Mouse (Mus musculus): ENCODE results near the gene Olfr740. TPM values are rescaled to one million over a fixed set of nuclear protein-coding genes. Genes with fewer than 3 reads are reported as not detected.

Olfr740 gene
- polyA plus RNA-seq (2014; fragmentation: Illumina TruSeq; extraction: RNeasy Lipid Tissue Mini Kit (QIAGEN cat#74804); ENCODE audit: low read depth, low replicate concordance): not detected

DNA sequence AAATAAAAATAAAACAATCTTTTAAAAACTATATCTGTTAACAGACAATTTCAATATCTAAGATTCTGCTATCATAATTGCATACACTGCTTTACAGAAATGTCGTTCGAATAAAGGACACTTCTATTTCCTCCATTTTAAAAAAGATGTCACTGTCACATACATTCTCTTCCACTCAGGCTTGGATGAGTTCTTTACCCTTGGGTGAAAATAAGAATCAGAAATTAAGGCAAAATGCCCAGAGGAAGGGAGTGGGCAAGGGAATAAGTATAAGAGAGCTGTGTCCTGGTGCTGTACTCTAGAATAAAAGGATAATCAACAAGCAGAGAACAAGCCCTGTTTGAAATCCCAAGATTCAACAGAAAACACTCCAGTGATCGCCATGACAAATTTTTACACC lies at the start of gene Olfr740:
Gene Olfr740, plus strand, starts transcription at position 301 of the 400 bp plus-strand sequence.

DNA sequence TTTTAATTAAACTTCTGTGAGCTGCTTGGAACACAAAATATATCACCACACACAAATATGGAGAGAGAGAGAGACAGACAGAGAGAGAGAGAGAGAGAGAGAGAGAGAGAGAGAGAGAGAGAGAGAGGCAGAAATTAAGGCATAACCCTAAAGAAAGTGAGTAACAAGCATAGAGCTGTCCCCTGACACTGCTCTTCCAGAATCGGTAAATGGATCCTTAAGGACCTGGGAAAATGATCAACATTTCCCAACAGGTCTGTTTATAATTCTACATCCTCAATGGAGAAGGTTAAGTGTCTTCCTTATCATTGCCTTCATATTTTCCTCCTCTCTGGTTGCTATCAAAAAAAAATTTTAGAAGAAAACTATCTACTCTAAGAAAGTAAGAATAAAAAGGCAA lies 38.1 kb upstream of the Olfr740 start, which contains the start of gene Olfr738:
Gene Olfr738, plus strand, starts transcription at position 301 of the 400 bp plus-strand sequence.

DNA sequence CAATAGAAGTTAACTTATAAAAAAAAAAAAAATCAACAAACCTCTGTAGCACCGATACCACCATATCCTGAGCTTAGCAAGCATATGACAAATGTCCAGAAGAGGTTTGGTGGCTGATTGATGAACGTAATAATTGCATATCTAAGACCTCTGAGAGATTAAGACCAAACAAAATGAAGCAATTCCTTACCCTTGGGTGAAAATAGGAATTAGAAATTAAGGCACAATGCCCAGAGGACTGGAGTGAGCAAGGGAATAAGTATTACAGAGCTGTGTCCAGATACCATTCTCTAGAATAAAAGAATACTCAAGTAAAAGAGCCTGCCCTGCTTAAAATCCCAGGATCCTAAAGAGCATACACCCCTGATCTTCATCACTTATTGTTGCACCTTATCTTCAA lies 27.0 kb upstream of the Olfr740 start, which contains the start of gene Olfr739:
Gene Olfr739, plus strand, starts transcription at position 301 of the 400 bp plus-strand sequence.

DNA sequence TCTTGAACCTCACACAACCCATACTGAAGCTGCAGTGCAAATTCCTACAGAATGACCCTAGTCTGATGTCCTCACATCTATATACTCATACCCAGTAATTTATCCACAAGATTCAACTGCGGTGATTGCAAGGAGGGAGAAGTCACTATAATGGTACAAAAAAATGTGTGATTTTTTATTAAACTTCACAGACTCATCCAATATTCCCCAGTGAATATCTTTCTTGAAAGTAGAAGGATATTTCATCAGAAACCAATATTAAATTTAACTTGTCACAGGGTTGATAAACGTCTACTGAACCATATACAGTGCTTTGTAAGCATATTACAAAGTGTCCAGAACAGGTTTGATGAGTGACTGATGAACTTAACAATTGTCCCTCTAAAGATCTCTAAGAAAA lies 27.1 kb downstream of the Olfr740 start, which contains the start of gene Olfr741:
Gene Olfr741, plus strand, starts transcription at position 301 of the 400 bp plus-strand sequence.

DNA sequence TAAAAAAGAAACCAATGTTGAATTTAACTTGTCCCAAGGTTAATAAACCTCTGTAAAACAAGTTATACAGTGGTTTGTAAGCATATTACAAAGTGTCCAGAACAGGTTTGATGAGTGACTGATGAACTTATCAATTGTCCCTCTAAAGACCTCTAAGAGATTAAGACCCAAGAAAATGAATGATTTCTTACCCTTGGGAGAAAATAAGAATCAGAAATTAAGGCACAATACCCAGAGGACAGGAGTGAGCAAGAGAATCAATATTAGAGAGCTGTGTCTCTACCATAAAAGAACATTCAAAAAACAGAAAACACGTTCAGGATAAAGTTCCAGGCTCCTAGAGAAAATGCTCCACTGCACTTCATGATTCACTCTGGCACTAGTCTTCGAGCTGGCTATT lies 58.0 kb downstream of the Olfr740 start, which contains the start of gene Olfr742:
Gene Olfr742, plus strand, starts transcription at position 301 of the 400 bp plus-strand sequence.

Other genes with a start within 250 kb of the Olfr740 start
- gene Olfr731, start 203.7 kb upstream of the Olfr740 start, polyA plus RNA-seq (2014; fragmentation: Illumina TruSeq; extraction: RNeasy Lipid Tissue Mini Kit (QIAGEN cat#74804); ENCODE audit: low read depth, low replicate concordance): not detected
- not detected for gene Olfr732, start 161.3 kb upstream of the Olfr740 start, polyA plus RNA-seq (2014; fragmentation: Illumina TruSeq; extraction: RNeasy Lipid Tissue Mini Kit (QIAGEN cat#74804); ENCODE audit: low read depth, low replicate concordance)
- gene Olfr733, start 144.0 kb upstream of the Olfr740 start, polyA plus RNA-seq (2014; fragmentation: Illumina TruSeq; extraction: RNeasy Lipid Tissue Mini Kit (QIAGEN cat#74804); ENCODE audit: low read depth, low replicate concordance): not detected
- gene Olfr734, start 118.8 kb upstream of the Olfr740 start, polyA plus RNA-seq (2014; fragmentation: Illumina TruSeq; extraction: RNeasy Lipid Tissue Mini Kit (QIAGEN cat#74804); ENCODE audit: low read depth, low replicate concordance): not detected
- gene Olfr735, start 96.7 kb upstream of the Olfr740 start, polyA plus RNA-seq (2014; fragmentation: Illumina TruSeq; extraction: RNeasy Lipid Tissue Mini Kit (QIAGEN cat#74804); ENCODE audit: low read depth, low replicate concordance): not detected
- 0.24 TPM for gene Tlr11, start 87.6 kb upstream of the Olfr740 start, polyA plus RNA-seq (2014; fragmentation: Illumina TruSeq; extraction: RNeasy Lipid Tissue Mini Kit (QIAGEN cat#74804); ENCODE audit: low read depth, low replicate concordance)
- gene Olfr736, start 64.4 kb upstream of the Olfr740 start, polyA plus RNA-seq (2014; fragmentation: Illumina TruSeq; extraction: RNeasy Lipid Tissue Mini Kit (QIAGEN cat#74804); ENCODE audit: low read depth, low replicate concordance): not detected
- gene Olfr738, start 38.0 kb upstream of the Olfr740 start, polyA plus RNA-seq (2014; fragmentation: Illumina TruSeq; extraction: RNeasy Lipid Tissue Mini Kit (QIAGEN cat#74804); ENCODE audit: low read depth, low replicate concordance): not detected
- not detected for gene Olfr739, start 26.9 kb upstream of the Olfr740 start, polyA plus RNA-seq (2014; fragmentation: Illumina TruSeq; extraction: RNeasy Lipid Tissue Mini Kit (QIAGEN cat#74804); ENCODE audit: low read depth, low replicate concordance)
- not detected for gene Olfr741, start 27.2 kb downstream of the Olfr740 start, polyA plus RNA-seq (2014; fragmentation: Illumina TruSeq; extraction: RNeasy Lipid Tissue Mini Kit (QIAGEN cat#74804); ENCODE audit: low read depth, low replicate concordance)
- gene Olfr742, start 58.1 kb downstream of the Olfr740 start, polyA plus RNA-seq (2014; fragmentation: Illumina TruSeq; extraction: RNeasy Lipid Tissue Mini Kit (QIAGEN cat#74804); ENCODE audit: low read depth, low replicate concordance): not detected
- not detected for gene Olfr743, start 76.3 kb downstream of the Olfr740 start, polyA plus RNA-seq (2014; fragmentation: Illumina TruSeq; extraction: RNeasy Lipid Tissue Mini Kit (QIAGEN cat#74804); ENCODE audit: low read depth, low replicate concordance)
- not detected for gene Olfr744, start 169.3 kb downstream of the Olfr740 start, polyA plus RNA-seq (2014; fragmentation: Illumina TruSeq; extraction: RNeasy Lipid Tissue Mini Kit (QIAGEN cat#74804); ENCODE audit: low read depth, low replicate concordance)
- not detected for gene Olfr745, start 193.8 kb downstream of the Olfr740 start, polyA plus RNA-seq (2014; fragmentation: Illumina TruSeq; extraction: RNeasy Lipid Tissue Mini Kit (QIAGEN cat#74804); ENCODE audit: low read depth, low replicate concordance)
- gene Olfr746, start 201.5 kb downstream of the Olfr740 start, polyA plus RNA-seq (2014; fragmentation: Illumina TruSeq; extraction: RNeasy Lipid Tissue Mini Kit (QIAGEN cat#74804); ENCODE audit: low read depth, low replicate concordance): not detected
- gene Olfr747, start 247.7 kb downstream of the Olfr740 start, polyA plus RNA-seq (2014; fragmentation: Illumina TruSeq; extraction: RNeasy Lipid Tissue Mini Kit (QIAGEN cat#74804); ENCODE audit: low read depth, low replicate concordance): not detected

All from kidney, adult 10 weeks (tissue).